Mouse (Mus musculus) R1 (cell line): ENCODE measurements around the gene Ell3.

Source experiments
- DNase-seq: peaks from one replicate; pipeline ENCODE4 v3.0.0-alpha.2; 2018; ENCODE audit warnings: low read depth, low spot score

Ell3 gene

GRCm38 (mm10) chr2:121448136-121448535, 4.1 kb upstream of the Ell3 start:
- peak; percentile 47 for DNase-seq

GRCm38 (mm10) chr2:121447006-121447405, 2.9 kb upstream of the Ell3 start:
- no peak for DNase-seq

GRCm38 (mm10) chr2:121446506-121446905, 2.4 kb upstream of the Ell3 start:
- DNase-seq = no peak

- no peak for DNase-seq
Observed at GRCm38 (mm10) chr2:121445117-121445516, 1.0 kb upstream of the Ell3 start.

GRCm38 (mm10) chr2:121443068-121443349, 1.1 kb downstream of the Ell3 start:
- DNase-seq = no peak

GRCm38 (mm10) chr2:121442259-121443067, 1.6 kb downstream of the Ell3 start:
- peak; percentile 82 for DNase-seq

GRCm38 (mm10) chr2:121441800-121442199, 2.3 kb downstream of the Ell3 start:
- peak; percentile 29 for DNase-seq

GRCm38 (mm10) chr2:121440834-121441605, 3.1 kb downstream of the Ell3 start:
- DNase-seq = no peak

- DNase-seq = no peak
Observed at GRCm38 (mm10) chr2:121439746-121440145, 4.3 kb downstream of the Ell3 start.

GRCm38 (mm10) chr2:121434854-121435253, 9.2 kb downstream of the Ell3 start:
- DNase-seq = peak; percentile 60

- no peak for DNase-seq
Observed at GRCm38 (mm10) chr2:121425890-121426289, 18.2 kb downstream of the Ell3 start.

- no peak for DNase-seq
Observed at GRCm38 (mm10) chr2:121423166-121423565, 20.9 kb downstream of the Ell3 start.

GRCm38 (mm10) chr2:121418476-121418875, 25.6 kb downstream of the Ell3 start:
- DNase-seq = no peak

- no peak for DNase-seq
Observed at GRCm38 (mm10) chr2:121416356-121416755, 27.7 kb downstream of the Ell3 start.

- no peak for DNase-seq
Observed at GRCm38 (mm10) chr2:121415591-121415990, 28.5 kb downstream of the Ell3 start.

- no peak for DNase-seq
Observed at GRCm38 (mm10) chr2:121415103-121415502, 29.0 kb downstream of the Ell3 start.

GRCm38 (mm10) chr2:121414139-121414685, 29.9 kb downstream of the Ell3 start:
- DNase-seq = peak; percentile 87

- DNase-seq = peak; percentile 95
Observed at GRCm38 (mm10) chr2:121413387-121414042, 30.6 kb downstream of the Ell3 start, which contains the start of the genes Pdia3 and Catsper2. TSS of gene Pdia3 (plus strand) at chr2:121413775. TSS of gene Catsper2 (minus strand) at chr2:121413792.

- DNase-seq = no peak
Observed at GRCm38 (mm10) chr2:121412843-121413386, 31.2 kb downstream of the Ell3 start.

- DNase-seq = peak; percentile 82
Observed at GRCm38 (mm10) chr2:121408160-121408559, 35.9 kb downstream of the Ell3 start.

GRCm38 (mm10) chr2:121403296-121403695, 40.8 kb downstream of the Ell3 start:
- DNase-seq = no peak

GRCm38 (mm10) chr2:121396624-121397023, 47.5 kb downstream of the Ell3 start:
- peak; percentile 82 for DNase-seq
